Mouse (Mus musculus) cortical plate, adult 2 months (tissue): ENCODE data around the gene Tfcp2l1. TPM values are rescaled to one million over a fixed set of nuclear protein-coding genes. Genes with fewer than 3 reads are reported as not detected.

ENCODE experiments used
- H3K27ac ChIP-seq: fragments of 200-500 bp; 2 replicates; pipeline ENCODE4 v1.5.1; 2012; ENCODE audit warnings: low read length, control low read depth, inconsistent platforms; ENCODE audit not compliant: insufficient read depth
- H3K4me1 ChIP-seq: fragments of 200-500 bp; 2 replicates; pipeline ENCODE4 v1.6.1; 2011; ENCODE audit warnings: low read length; ENCODE audit not compliant: control insufficient read depth, insufficient read depth
- H3K4me3 ChIP-seq: fragments of 200-500 bp; 2 replicates; pipeline ENCODE4 v1.5.1; 2011; ENCODE audit warnings: mild to moderate bottlenecking, low read length, control low read depth; ENCODE audit not compliant: insufficient read depth
- CTCF ChIP-seq: fragments of 200-500 bp; IDR thresholded peaks from 2 replicates; pipeline ENCODE4 v1.5.1; 2011; ENCODE audit warnings: mild to moderate bottlenecking, control low read depth, low read length; ENCODE audit not compliant: insufficient read depth; ENCODE audit errors: extremely low read depth
- POLR2A ChIP-seq: fragments of 200-500 bp; IDR thresholded peaks from 2 replicates; pipeline ENCODE4 v1.6.1; 2011; ENCODE audit warnings: mild to moderate bottlenecking, low read length, control low read depth; ENCODE audit not compliant: insufficient read depth; ENCODE audit errors: extremely low read depth
- polyA plus RNA-seq: library from polyadenylated mRNA; depleted of rRNA; stranded (reverse); fragments of >200 nt; gene quantifications from 2 replicates; pipeline ENCODE4 v1.2.3, GENCODE M21; 2012

The Tfcp2l1 gene
- polyA plus RNA-seq, 1 experiment: 2.4 TPM

DNA sequence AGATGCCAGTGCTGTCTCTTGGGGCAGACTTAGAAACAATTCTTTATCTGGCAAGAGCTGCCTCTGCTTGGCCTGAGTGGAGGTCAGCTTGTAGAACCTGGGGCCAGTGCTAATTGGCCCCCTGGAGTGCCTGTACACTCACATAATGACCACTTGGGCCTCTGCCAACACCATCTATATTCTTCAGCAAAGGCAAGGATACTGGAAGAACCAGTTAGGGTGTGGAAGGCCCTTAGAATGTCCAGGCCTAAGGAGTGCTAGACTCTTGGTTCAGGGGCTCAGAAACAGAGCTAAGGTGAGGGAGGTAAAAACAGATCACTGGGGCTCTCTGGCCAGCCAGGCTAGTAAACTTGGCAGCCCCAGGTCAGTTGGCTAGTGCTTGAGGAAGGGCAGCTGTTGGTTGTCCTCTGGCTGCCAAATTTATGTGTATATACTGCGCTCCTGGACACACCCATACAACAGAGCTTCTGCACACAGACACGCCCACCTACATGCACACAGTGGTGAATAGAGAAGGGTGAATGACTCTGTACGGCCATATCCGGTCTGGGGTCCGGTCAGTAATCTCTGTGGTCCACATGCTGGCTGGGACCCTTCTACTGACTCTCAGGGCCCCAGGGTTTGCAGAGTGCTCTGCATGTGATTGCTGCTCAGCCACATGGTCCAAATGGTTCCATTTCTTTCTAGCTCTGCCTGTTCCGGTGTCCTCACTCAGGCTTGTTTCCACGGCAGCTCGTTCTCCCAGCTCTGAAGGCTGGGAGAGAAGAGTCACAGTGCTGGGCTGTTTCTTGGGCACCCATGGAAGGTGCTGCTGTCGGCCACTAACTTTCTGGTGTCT is 22.4 kb downstream of the Tfcp2l1 start:
- Histone ChIP-seq H3K4me3 (no peak overlapping the region), H3K27ac (no peak overlapping the region), H3K4me1 (0 out of 2 replicates have a peak, but pooled peaks cover 2% of the 10 kb centered on the region)
- TF ChIP-seq CTCF (no peak), POLR2A (no peak)

- H3K27ac ChIP-seq: no peak overlapping the region
- TF ChIP-seq CTCF (no peak), POLR2A (no peak)
- H3K4me1 ChIP-seq: 0 out of 2 replicates have a peak, but pooled peaks cover 2% of the 10 kb centered on the region
- H3K4me3 ChIP-seq: no peak overlapping the region
Measured at GRCm38 (mm10) chr1:118650771-118651080, 23.0 kb downstream of the Tfcp2l1 start.

DNA sequence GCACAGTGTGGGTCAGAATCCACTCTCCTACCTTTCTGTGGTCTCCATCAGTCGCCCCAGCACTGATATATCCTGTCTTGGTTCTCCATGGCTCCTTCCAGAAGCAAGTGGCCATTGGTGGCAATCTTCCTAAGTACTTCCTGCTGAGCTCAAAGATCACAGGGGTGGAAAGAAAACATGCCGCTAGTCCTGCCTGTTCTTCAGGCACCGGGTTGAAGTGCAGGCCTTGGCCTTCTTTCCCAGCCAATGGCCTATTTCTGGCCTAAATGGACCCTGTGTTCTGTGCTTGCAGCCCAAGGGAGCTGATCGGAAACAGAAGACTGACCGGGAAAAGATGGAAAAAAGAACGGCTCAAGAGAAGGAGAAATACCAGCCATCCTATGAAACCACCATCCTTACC is 31.0 kb downstream of the Tfcp2l1 start:
- no peak overlapping the region for H3K27ac ChIP-seq
- H3K4me1 ChIP-seq: no peaks in the 10 kb centered on the region
- H3K4me3 ChIP-seq: no peak overlapping the region
- no peak for TF ChIP-seq POLR2A
- no peak for TF ChIP-seq CTCF

DNA sequence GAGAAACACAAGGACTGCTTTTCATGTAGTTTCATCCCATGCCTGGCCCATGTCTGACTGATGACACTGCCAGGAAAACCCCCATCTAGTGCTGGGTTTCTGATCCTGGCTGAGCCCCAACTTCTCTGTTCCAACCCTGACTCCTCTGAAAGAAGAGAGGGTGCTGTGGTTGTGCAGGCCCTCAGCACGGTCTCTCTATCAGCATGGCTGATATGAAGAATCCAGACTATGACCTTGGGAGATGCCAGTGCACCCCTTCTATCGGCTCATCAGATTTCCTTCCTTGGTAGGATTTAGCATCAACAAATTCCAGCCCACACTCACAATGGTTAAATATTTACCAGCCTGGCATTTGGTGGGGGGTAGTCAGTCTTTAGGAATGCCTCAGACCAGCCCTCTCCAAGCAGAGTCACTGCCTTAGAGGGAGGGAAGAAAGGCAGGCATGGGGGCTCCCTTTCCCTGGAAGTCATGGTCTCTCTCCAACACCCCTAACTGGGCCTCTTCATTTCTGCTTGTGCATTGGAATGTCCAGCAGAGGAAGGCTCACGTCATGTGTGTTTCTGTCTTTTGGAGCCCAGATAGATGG is 33.2 kb downstream of the Tfcp2l1 start:
- H3K4me3 ChIP-seq: no peak overlapping the region
- no peak overlapping the region for H3K27ac ChIP-seq
- H3K4me1 ChIP-seq: no peaks in the 10 kb centered on the region
- TF ChIP-seq POLR2A (no peak), CTCF (no peak)

DNA sequence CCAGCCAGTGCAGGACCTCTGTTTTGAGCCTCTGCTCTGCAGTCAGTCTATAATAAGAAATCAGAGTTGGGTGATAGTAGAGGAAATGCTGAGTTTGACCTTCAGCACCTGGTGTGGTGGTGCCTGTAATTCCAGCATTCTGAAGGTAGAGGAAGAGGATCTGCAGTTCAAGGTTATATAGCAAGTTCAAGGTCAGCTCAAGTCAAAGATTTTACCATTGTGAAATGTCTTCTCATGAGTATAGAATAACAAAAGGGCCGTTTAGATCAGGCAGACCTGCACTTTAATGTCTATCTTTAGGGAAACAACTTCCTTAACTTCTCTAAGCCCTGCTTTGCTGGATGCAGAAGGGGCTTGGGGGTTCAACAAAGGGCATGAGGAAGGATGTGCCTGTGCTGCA is 35.3 kb downstream of the Tfcp2l1 start:
- Histone ChIP-seq H3K27ac (no peak overlapping the region), H3K4me1 (no peaks in the 10 kb centered on the region), H3K4me3 (no peak overlapping the region)
- TF ChIP-seq POLR2A (no peak), CTCF (no peak)

DNA sequence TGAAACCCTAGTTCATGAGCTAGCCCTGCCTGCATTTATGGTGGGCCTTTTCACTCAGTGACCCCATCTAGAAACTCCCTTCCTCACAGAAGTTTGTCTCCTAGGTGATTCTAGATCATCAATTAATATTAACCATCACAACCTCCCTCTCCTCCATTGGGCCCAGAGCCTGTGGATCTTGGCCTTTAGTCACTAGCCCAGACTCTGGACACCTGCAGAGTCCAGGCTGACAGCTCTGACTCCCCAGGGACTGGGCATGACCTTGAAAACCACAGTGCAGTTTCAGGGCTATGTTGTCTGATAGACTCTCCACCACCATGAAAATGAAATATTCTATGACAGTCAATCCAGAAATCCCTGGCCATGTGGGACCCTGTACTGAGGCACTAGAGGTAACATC is 39.8 kb downstream of the Tfcp2l1 start:
- Histone ChIP-seq H3K27ac (no peak overlapping the region), H3K4me3 (no peak overlapping the region), H3K4me1 (no peaks in the 10 kb centered on the region)
- no peak for TF ChIP-seq CTCF
- TF ChIP-seq POLR2A: no peak

DNA sequence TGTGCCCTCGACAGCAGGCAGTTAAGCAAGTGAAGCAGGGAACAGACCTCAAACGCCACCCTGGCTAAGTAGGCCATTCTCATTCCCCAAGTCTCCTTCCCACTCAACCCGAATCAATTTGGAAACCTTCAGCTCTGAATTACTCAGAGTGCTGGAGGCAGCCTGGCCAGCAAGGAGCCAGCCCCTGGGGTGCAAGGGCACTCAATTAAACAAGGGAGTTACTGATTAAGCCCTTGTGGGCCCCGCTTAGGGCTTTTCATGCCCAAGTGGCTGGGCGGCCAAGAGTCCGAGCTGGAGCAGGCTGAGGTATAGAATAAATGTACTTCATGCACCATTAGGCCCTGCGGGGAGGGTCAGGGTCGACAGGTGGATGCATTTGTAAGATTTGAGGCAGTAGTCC is 44.5 kb downstream of the Tfcp2l1 start:
- H3K4me1 ChIP-seq: no peaks in the 10 kb centered on the region
- TF ChIP-seq CTCF (no peak), POLR2A (no peak)
- no peak overlapping the region for H3K27ac ChIP-seq
- no peak overlapping the region for H3K4me3 ChIP-seq

- TF ChIP-seq POLR2A (no peak), CTCF (no peak)
- no peak overlapping the region for H3K4me3 ChIP-seq
- H3K4me1 ChIP-seq: no peaks in the 10 kb centered on the region
- no peak overlapping the region for H3K27ac ChIP-seq
Measured at GRCm38 (mm10) chr1:118674176-118674575, 46.4 kb downstream of the Tfcp2l1 start.

GRCm38 (mm10) chr1:118681980-118682379 is 54.2 kb downstream of the Tfcp2l1 start:
- Histone ChIP-seq H3K4me3 (no peak overlapping the region), H3K27ac (no peak overlapping the region), H3K4me1 (no peaks in the 10 kb centered on the region)
- TF ChIP-seq POLR2A (no peak), CTCF (no peak)

DNA sequence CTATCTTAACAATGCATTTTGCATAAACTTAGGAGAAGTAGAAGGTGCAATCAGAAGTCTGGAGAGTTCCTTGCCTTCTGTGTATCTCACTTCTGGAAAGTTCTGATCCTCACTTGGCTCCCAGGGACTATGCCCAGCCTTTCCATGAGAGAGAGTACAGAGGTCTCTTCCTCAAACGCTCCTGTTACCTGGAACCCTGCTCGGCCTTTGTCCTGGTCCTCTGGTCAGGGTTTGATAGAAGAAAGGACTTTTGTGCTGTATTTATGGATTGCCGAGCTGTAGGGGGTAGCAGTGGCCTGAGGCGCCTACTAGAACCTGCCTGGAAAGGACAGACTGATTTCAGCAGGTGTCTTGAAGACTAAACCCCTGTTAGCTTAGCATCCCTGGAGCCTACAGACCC is 55.9 kb downstream of the Tfcp2l1 start:
- TF ChIP-seq POLR2A: no peak
- no peak for TF ChIP-seq CTCF
- Histone ChIP-seq H3K4me1 (no peaks in the 10 kb centered on the region), H3K4me3 (no peak overlapping the region), H3K27ac (no peak overlapping the region)
